Mouse (Mus musculus): Measurements from ENCODE around the gene Efna5.
A peak's percentile ranks its signal among the peaks of the same experiment; 100 is the strongest.

Efna5 gene

DNA sequence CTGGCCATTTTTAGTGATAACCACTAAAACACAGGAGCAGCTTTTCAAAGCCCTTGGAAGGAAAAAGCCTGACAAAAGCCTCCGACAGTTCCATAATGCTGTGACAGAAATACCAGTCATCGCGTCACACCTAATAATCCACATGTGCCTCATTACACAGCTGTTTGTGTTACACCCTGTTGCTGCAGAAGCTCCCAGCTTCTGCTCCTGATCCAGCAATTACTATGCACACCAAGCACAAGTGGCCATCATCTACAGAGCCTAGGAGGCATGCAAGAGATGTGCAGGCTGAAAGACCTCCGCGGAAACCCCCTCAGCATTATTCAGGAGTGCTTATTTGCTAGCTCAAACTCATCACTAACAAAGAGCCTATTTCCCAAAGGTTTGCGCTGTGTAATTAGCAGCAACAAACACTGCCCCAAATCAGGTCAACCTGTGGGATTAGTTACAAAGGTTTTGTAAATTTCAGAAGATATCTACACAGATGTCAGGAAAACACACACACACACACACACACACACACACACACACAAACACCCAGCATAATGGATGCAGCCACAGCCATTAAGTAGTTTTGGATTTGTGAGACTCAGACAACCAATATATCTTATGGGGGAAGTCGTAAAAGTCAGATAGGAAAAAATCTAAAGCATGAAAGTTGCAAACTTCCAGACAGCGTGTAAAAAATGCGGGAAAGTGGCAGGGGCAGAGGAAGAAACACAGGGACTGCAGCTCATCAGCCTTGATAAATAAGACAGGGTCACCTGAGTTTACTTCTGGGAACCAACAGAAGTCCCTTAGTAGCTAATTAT is 180.1 kb downstream of the Efna5 start:
- DNase-seq (ENCODE audit: low spot score) = no peak

DNA sequence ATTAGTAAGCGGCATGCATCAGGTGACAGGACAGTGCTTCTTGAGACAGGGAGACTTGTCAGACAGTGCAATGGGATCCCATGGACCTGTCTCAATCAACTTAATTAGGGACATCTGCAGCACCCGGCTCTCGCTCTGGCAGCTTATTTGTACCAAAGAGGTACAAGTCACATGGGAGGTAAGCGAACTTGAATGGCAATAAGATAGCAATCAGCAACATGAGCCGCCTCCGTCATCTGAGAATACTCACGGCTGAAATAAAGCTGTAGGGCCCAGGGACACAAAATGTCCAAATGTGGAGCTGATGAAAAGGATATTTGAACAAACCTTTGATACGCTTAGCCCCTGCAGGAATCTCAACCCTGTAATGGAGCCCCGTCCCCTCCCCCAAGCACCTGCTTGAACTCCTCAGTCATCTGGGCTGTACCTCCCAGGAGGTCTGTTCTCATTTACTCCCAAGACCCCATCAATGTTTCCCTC is 186.1 kb downstream of the Efna5 start:
- no peak for DNase-seq (ENCODE audit: low spot score)

GRCm38 (mm10) chr17:62692242-62692641 is 188.9 kb downstream of the Efna5 start:
- no peak for DNase-seq (ENCODE audit: low spot score)

- DNase-seq (ENCODE audit: low spot score) = no peak
These were observed 189.9 kb downstream of the Efna5 start for GRCm38 (mm10) chr17:62691201-62691715.

- DNase-seq (ENCODE audit: low spot score) = no peak
These were observed 190.9 kb downstream of the Efna5 start for GRCm38 (mm10) chr17:62690256-62690655.

DNA sequence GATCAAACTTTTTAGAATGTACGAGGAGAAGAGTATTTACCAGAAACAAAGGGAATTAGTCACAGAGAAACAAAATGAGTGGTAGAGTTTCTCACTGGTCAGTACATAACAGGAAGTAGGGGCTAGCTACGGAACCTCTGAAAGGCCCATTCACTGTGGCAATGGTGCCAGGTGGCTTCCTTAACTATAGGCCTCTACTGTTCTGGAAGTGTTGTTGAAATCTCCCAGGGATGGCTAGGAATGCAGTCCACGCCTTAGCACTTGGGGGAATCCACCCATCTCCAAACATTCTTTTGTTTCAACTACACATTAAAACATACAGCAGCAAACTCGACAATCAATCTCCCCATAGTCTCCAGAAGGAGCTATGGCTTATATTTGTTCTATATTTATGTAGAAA is 191.5 kb downstream of the Efna5 start:
- DNase-seq (ENCODE audit: low spot score) = no peak

DNA sequence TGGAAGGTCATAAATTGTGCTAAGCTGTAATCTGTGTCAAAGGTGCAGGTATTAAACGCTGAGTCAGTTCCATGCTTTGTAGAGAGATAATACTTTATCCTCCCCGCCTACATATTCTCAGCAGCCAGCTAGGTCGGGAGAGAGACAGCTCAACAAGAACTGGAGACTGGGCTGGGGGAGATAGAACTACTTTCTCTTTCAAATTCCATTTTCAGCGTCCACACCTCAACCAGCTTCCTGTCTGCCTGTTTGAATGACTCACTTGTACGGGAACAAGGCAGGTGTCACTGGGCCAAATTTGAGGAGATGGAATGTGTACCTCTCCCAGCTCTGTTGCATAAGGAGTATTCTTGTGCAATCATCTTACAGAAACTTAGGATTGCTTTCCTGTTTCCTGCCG is 193.7 kb downstream of the Efna5 start:
- peak; percentile 5 for DNase-seq (ENCODE audit: low spot score)

- DNase-seq (ENCODE audit: low spot score) = no peak
These were observed 195.9 kb downstream of the Efna5 start for GRCm38 (mm10) chr17:62685181-62685580.

- no peak for DNase-seq (ENCODE audit: low spot score)
These were observed 198.0 kb downstream of the Efna5 start for GRCm38 (mm10) chr17:62683142-62683541.

- no peak for DNase-seq (ENCODE audit: low spot score)
These were observed 199.4 kb downstream of the Efna5 start for GRCm38 (mm10) chr17:62681726-62682125.

GRCm38 (mm10) chr17:62680737-62681136 is 200.4 kb downstream of the Efna5 start:
- no peak for DNase-seq (ENCODE audit: low spot score)

DNA sequence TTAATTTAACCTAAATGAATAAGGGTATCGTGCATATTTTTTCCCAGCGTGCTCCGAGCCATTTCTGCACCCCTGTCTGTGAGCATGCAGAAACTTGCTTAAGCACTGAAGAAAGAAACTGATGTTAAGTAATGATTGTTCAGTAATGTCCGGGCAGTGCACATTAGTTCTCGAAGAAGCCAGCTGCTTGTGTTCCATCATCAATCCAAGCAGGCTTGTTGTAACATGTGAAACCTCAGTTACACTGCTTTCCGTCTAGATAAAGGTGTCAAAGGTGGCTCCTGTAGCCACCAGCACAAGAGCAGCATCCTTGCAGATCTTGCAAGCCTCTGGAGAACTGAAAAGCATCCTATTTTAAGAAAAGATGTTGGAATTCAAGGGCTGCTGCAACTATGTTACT is 204.3 kb downstream of the Efna5 start:
- DNase-seq (ENCODE audit: low spot score) = no peak

GRCm38 (mm10) chr17:62676409-62676808 is 204.7 kb downstream of the Efna5 start:
- no peak for DNase-seq (ENCODE audit: low spot score)

DNA sequence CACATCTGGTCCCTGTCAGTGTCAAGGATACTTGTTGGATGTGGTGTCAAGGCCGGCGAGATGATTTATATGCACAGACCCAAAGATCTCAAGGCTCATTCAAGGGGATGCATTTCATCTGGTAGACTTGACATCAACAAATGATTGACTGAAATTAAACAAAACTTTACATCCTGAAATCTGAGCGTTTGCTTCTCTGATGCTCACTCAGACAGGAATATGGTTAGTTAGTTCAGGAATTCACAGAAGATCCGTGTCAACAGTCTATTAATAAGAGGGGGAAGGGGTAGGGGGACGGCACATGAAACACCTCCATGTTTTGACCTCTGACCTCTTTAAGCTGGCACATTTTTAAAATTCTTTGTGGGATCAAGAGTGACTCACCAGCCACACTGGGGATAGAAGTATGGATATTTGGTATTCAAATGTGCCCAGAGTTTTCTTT is 205.3 kb downstream of the Efna5 start:
- no peak for DNase-seq (ENCODE audit: low spot score)

GRCm38 (mm10) chr17:62672068-62672467 is 209.0 kb downstream of the Efna5 start:
- no peak for DNase-seq (ENCODE audit: low spot score)

DNA sequence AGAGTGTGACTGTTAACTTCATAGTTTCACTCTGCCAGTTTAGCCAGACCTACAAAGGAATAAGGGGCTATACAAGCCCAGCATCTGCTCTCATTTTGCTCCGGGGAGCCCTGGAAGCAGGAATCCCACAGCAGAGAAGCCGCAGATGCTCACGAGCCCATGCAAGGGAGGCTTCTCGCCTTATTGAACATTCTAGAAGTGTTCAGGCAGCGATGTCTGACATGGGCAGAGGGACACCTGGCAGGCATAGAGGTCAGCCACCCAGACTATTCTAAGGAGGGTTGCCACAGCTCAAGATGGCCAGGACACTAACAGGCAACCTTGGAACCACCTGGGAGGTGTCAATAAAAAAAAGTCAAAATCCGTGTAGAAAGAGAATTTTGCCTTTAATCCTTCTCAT is 214.4 kb downstream of the Efna5 start:
- no peak for DNase-seq (ENCODE audit: low spot score)

DNA sequence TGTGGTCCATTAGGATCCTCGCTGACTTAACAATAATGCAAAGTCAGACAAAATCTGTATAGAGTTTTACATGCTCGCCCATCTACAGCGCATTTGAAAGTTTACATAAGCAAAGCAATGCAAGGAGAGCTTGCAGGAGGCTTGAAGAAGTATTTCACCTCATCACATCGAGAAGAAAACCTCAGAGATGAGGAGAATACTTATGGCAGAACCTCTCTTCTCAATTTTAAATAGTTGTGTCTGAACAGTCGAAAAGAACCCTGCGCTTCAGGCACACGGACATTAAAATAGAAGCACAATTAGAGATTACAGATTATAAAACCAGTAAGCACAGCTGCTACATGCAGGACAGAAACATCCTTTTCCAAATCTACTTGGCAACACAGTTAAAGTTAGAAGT is 215.3 kb downstream of the Efna5 start:
- no peak for DNase-seq (ENCODE audit: low spot score)

DNA sequence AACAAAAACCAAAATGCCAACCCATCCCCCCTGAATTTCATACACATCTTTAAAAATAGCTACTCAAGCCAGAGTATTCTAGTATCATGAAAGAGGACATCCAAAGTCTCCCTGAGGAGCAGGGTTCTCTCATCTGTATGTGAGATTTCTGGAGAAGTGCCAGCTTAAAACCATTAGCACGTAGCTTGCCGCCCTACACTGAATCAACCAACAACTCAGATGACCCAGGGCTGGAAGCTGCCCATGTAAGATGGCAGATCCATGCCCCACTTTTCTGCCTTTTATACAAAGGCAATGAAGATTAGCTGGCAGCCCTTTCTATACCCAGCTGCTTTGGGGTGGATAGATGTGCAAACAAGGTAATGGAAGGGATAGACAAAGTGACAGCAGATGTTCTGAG is 216.4 kb downstream of the Efna5 start:
- no peak for DNase-seq (ENCODE audit: low spot score)

- DNase-seq (ENCODE audit: low spot score) = no peak
These were observed 219.3 kb downstream of the Efna5 start for GRCm38 (mm10) chr17:62661801-62662200.

GRCm38 (mm10) chr17:62659501-62660175 is 221.5 kb downstream of the Efna5 start:
- no peak for DNase-seq (ENCODE audit: low spot score)

GRCm38 (mm10) chr17:62657832-62658630 is 223.1 kb downstream of the Efna5 start:
- DNase-seq (ENCODE audit: low spot score) = no peak

DNA sequence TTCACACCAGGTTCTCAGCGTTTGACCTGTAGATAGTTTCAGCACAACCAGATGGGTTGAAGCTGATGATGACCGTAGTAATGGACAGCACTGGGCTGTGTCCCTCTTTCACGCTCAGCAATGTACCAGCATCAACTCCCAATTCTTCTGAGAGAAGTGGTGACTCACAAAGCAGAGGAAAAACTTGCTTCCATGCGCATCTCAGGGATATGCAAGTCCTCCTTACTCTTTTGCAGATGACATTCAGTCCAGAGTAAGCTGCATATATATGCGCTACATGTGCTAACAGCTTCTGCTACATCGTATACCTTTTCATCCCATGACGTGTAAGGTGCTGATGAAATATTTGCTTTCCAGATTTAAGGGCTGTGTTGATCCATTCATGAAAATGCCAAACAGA is 224.1 kb downstream of the Efna5 start:
- no peak for DNase-seq (ENCODE audit: low spot score)

Measured in ovary, postnatal 36 days (tissue).